Mouse (Mus musculus): ENCODE data around the gene Prkrip1. TPM values are rescaled to one million over a fixed set of nuclear protein-coding genes. Genes with fewer than 3 reads are reported as not detected.
A peak's percentile ranks its signal among the peaks of the same experiment; 100 is the strongest.

Gene Prkrip1
- 49.2 and 56.1 TPM in 2 replicates for polyA plus RNA-seq (2016; fragmentation: Nextera tagmentation; extraction: Ambion mirVana)

GRCm38 (mm10) chr5:136198474-136199391, at the start of gene Prkrip1:
Gene Prkrip1 (minus strand): TSS chr5:136198963.
- Histone ChIP-seq H3K36me3 (peaks cover 35% of the 10 kb centered on the region), H3K27ac (peak within 1 kb of the TSS; percentile 92), H3K4me1 (peaks cover 12% of the 10 kb centered on the region), H3K27me3 (ENCODE audit: insufficient read depth, poor library complexity, severe bottlenecking) (no peaks in the 10 kb centered on the region), H3K4me3 (peak within 1 kb of the TSS; percentile 97), H3K9me3 (peaks cover under 1% of the 10 kb centered on the region; the same call in 1 of the 2 replicates)
- WGBS: under 1% methylated on average over 62 of the region's 62 CpGs
- peak; percentile 96 for DNase-seq (ENCODE audit: low spot score)

DNA sequence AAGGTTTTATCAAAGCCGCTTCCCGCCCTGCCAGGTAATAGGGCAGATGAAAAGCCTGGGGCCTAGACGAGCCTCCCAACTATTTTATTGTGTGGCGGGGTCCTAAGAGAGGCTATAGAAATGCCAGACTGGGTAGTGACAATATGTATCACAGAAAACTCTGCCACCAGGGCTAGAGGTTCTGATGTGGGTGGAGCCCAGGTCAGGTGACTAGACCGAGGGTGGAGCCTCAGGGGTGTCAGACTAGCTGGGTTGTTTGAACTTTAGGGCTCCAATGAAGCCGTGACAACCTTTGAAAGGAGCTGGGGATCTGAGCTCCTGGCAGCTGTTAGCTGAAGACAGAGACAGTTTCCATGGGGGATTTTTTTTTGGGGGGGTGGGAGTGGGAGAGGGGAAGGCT, 49.7 kb upstream of the Prkrip1 start:
- Histone ChIP-seq H3K27ac (no peak overlapping the region), H3K9me3 (no peaks in the 10 kb centered on the region), H3K4me1 (peaks cover 27% of the 10 kb centered on the region), H3K36me3 (peaks cover 4% of the 10 kb centered on the region), H3K4me3 (no peak overlapping the region), H3K27me3 (ENCODE audit: insufficient read depth, poor library complexity, severe bottlenecking) (peaks cover 29% of the 10 kb centered on the region)
- DNase-seq (ENCODE audit: low spot score): no peak
- WGBS: 70% methylated on average over 6 of the region's 6 CpGs

GRCm38 (mm10) chr5:136246452-136246838, 47.7 kb upstream of the Prkrip1 start, which contains the start of gene Sh2b2:
Gene Sh2b2 (minus strand): TSS chr5:136246556.
- WGBS: 78% methylated on average over 2 of the region's 2 CpGs
- Histone ChIP-seq H3K9me3 (no peaks in the 10 kb centered on the region), H3K27ac (peak within 1 kb of the TSS; percentile 67), H3K4me3 (peak within 1 kb of the TSS; percentile 80), H3K27me3 (ENCODE audit: insufficient read depth, poor library complexity, severe bottlenecking) (peaks cover 43% of the 10 kb centered on the region), H3K4me1 (peaks cover 29% of the 10 kb centered on the region), H3K36me3 (peaks cover 4% of the 10 kb centered on the region; the same call in 1 of the 2 replicates)
- no peak for DNase-seq (ENCODE audit: low spot score)

GRCm38 (mm10) chr5:136245541-136246451, 47.0 kb upstream of the Prkrip1 start:
- 11% methylated on average over 15 of the region's 15 CpGs for WGBS
- H3K36me3 ChIP-seq: peaks cover 4% of the 10 kb centered on the region; the same call in 1 of the 2 replicates
- H3K9me3 ChIP-seq: no peaks in the 10 kb centered on the region
- peaks cover 43% of the 10 kb centered on the region for H3K27me3 ChIP-seq (ENCODE audit: insufficient read depth, poor library complexity, severe bottlenecking)
- peak overlapping the region; percentile 80 for H3K4me3 ChIP-seq
- H3K4me1 ChIP-seq: peaks cover 29% of the 10 kb centered on the region
- no peak for DNase-seq (ENCODE audit: low spot score)
- H3K27ac ChIP-seq: peak overlapping the region; percentile 67

DNA sequence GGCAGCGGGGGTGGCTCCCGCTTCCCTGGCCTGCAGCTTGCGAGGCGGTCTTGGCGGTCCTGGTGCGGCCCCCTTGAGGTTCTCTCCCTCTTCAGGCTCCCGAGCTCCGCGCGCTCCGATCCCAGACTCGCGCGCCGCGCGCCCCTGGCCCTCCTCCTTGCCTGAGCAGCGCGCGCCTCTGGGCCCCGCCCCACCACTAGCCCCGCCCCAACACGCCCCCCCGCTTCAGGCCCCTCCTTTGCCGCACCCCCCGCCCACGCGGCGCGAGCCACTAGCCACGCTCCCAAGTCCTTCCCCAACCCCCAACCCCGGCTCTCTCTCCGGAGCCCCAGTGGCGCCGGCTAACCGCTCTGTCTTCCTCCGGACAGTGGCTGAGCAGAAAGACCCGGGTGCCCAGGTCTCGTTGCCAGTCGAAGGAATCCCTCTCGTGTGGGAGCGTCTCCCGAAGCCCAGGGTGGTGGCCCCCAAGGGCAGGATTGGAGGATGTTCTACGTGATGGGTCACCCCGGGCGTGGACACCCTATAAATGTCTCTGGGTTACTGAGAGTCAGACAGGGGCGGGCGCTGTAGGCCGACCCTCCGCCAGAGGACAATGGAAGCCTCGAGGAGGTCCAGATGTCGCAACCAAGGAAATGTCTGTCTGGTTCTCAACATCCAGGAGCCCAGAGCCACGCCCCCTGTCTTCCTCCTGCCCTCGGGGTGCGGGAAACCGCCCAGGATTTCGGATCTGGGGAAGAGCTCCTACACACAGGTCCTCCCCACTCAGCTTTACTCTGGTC, 46.2 kb upstream of the Prkrip1 start:
- Histone ChIP-seq H3K27me3 (ENCODE audit: insufficient read depth, poor library complexity, severe bottlenecking) (peaks cover 50% of the 10 kb centered on the region), H3K4me3 (peak overlapping the region; percentile 80), H3K9me3 (no peaks in the 10 kb centered on the region), H3K27ac (peak overlapping the region; percentile 84), H3K4me1 (peaks cover 29% of the 10 kb centered on the region), H3K36me3 (no peaks in the 10 kb centered on the region)
- DNase-seq (ENCODE audit: low spot score): peak; percentile 90
- WGBS: under 1% methylated on average over 57 of the region's 57 CpGs

- DNase-seq (ENCODE audit: low spot score): no peak
- peaks cover 55% of the 10 kb centered on the region for H3K27me3 ChIP-seq (ENCODE audit: insufficient read depth, poor library complexity, severe bottlenecking)
- H3K4me3 ChIP-seq: peak overlapping the region; percentile 80
- peak overlapping the region; percentile 84 for H3K27ac ChIP-seq
- no peaks in the 10 kb centered on the region for H3K36me3 ChIP-seq
- peaks cover 29% of the 10 kb centered on the region for H3K4me1 ChIP-seq
- H3K9me3 ChIP-seq: no peaks in the 10 kb centered on the region
- under 1% methylated on average over 64 of the region's 67 CpGs for WGBS
Measured at GRCm38 (mm10) chr5:136243851-136244761, 45.3 kb upstream of the Prkrip1 start.

GRCm38 (mm10) chr5:136241161-136241560, 42.4 kb upstream of the Prkrip1 start:
- H3K36me3 ChIP-seq: no peaks in the 10 kb centered on the region
- H3K4me3 ChIP-seq: no peak overlapping the region
- H3K9me3 ChIP-seq: no peaks in the 10 kb centered on the region
- peaks cover 40% of the 10 kb centered on the region for H3K4me1 ChIP-seq
- H3K27me3 ChIP-seq (ENCODE audit: insufficient read depth, poor library complexity, severe bottlenecking): peaks cover 79% of the 10 kb centered on the region
- 77% methylated on average over 6 of the region's 6 CpGs for WGBS
- H3K27ac ChIP-seq: no peak overlapping the region
- no peak for DNase-seq (ENCODE audit: low spot score)

- WGBS: 65% methylated on average over 1 of the region's 1 CpGs
- no peaks in the 10 kb centered on the region for H3K9me3 ChIP-seq
- H3K4me3 ChIP-seq: no peak overlapping the region
- no peak for DNase-seq (ENCODE audit: low spot score)
- H3K27me3 ChIP-seq (ENCODE audit: insufficient read depth, poor library complexity, severe bottlenecking): peaks cover 78% of the 10 kb centered on the region
- H3K36me3 ChIP-seq: no peaks in the 10 kb centered on the region
- peaks cover 32% of the 10 kb centered on the region for H3K4me1 ChIP-seq
- H3K27ac ChIP-seq: no peak overlapping the region
Measured at GRCm38 (mm10) chr5:136240381-136240780, 41.6 kb upstream of the Prkrip1 start.

GRCm38 (mm10) chr5:136237607-136238006, 38.8 kb upstream of the Prkrip1 start:
- H3K4me1 ChIP-seq: peaks cover 11% of the 10 kb centered on the region
- H3K9me3 ChIP-seq: no peaks in the 10 kb centered on the region
- H3K27me3 ChIP-seq (ENCODE audit: insufficient read depth, poor library complexity, severe bottlenecking): peaks cover 81% of the 10 kb centered on the region
- DNase-seq (ENCODE audit: low spot score): no peak
- WGBS: 1% methylated on average over 19 of the region's 19 CpGs
- H3K4me3 ChIP-seq: peak overlapping the region; percentile 53
- no peaks in the 10 kb centered on the region for H3K36me3 ChIP-seq
- H3K27ac ChIP-seq: no peak overlapping the region; the same call in 1 of the 2 replicates

DNA sequence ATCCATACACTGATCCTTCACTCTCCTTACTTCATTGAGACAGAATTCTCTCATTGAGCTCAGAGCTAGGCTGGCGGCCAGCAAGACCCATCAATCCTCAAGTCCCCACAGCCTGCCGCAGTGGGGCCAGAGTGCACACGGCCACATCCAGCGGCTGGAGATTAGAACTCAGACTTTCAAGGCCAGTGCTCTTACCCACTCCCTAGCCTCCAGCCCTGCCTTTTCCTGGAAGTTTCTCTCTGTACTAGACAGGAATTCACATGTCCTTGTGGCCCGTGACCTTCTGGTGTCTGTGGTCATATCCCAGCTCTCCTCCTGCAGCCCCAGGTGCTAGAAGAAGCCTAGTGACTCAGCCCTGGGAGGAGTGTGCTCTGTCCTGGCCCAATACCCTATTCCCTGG, 37.8 kb upstream of the Prkrip1 start:
- Histone ChIP-seq H3K9me3 (no peaks in the 10 kb centered on the region), H3K27ac (no peak overlapping the region), H3K4me3 (no peak overlapping the region), H3K27me3 (ENCODE audit: insufficient read depth, poor library complexity, severe bottlenecking) (peaks cover 85% of the 10 kb centered on the region), H3K36me3 (peaks cover 5% of the 10 kb centered on the region; the same call in 1 of the 2 replicates), H3K4me1 (peaks cover 17% of the 10 kb centered on the region)
- DNase-seq (ENCODE audit: low spot score): no peak
- 62% methylated on average over 5 of the region's 5 CpGs for WGBS

GRCm38 (mm10) chr5:136230348-136231035, 31.7 kb upstream of the Prkrip1 start:
- WGBS: 49% methylated on average over 4 of the region's 4 CpGs
- H3K9me3 ChIP-seq: no peaks in the 10 kb centered on the region
- no peak overlapping the region for H3K27ac ChIP-seq
- peaks cover 61% of the 10 kb centered on the region for H3K27me3 ChIP-seq (ENCODE audit: insufficient read depth, poor library complexity, severe bottlenecking)
- H3K4me1 ChIP-seq: peaks cover 14% of the 10 kb centered on the region
- peaks cover 16% of the 10 kb centered on the region; the same call in 1 of the 2 replicates for H3K36me3 ChIP-seq
- no peak for DNase-seq (ENCODE audit: low spot score)
- H3K4me3 ChIP-seq: no peak overlapping the region

Measured in heart, embryonic 10.5 days (tissue).